Mouse (Mus musculus) lung, postnatal 0 days (tissue): ENCODE data around the gene Slc39a10.

Experiments
- CTCF ChIP-seq: IDR thresholded peaks from 2 replicates; pipeline ENCODE4 v1.5.1; 2016; ENCODE audit warnings: antibody characterized with exemption, mild to moderate bottlenecking
- EP300 ChIP-seq: IDR thresholded peaks from 2 replicates; pipeline ENCODE4 v1.6.1; 2016; ENCODE audit warnings: antibody characterized with exemption, mild to moderate bottlenecking, control low read depth

DNA sequence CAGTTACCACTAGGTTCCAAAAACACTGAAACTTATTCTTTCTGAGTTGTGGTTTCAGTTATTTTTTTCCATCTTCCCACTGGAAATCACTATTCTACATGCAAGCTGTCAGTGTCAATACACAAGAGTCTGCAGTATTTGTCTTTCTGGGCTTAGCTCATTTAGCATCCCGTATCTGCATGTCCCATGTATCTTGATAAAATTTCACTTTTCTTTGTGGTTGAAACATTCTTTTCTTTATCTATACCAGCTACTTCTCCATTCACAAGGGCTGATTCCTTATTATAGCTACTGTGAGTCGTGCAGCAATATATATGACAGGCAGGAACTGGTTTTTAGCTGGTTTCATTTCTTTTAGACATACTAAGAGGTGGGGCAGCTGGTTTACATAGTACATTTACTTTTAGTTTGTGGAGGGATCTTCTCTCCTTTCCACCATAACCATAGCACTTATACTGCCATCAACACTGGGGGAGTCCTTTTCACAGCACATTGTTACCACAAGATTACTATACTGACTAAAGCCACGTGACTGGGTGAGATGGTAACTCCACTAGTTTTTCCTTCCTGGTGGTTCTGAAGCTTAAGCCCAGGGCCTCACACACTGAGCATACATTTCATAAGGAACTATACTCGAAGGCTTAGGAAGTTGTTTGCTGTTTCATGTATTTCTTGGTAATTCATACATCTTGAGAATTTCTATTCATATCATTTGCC, 70.2 kb downstream of the Slc39a10 start:
- TF ChIP-seq CTCF (no peak), EP300 (no peak)
